Mouse (Mus musculus): ENCODE measurements around the gene Nono. TPM values are rescaled to one million over a fixed set of nuclear protein-coding genes. Genes with fewer than 3 reads are reported as not detected.
"Not testable (repeated sequence)": the region's sequence is repeated elsewhere in the genome, so short reads cannot be mapped to it uniquely, and the experiment has no call there.

The Nono gene
- polyA plus RNA-seq, 1 experiment from 2014 or later, result 117 TPM

GRCm38 (mm10) chrX:101481604-101482350 lies 52.7 kb downstream of the Nono start:
- no peaks in the 10 kb centered on the region for H3K9me3 ChIP-seq (ENCODE audit: low read length)
- H3K27me3 ChIP-seq (replicated peaks; ENCODE audit: insufficient read depth, low read length), result no peaks in the 10 kb centered on the region
- no peak for TF ChIP-seq CTCF (IDR thresholded peaks at IDR 0.05)
- no peak for TF ChIP-seq EP300 (IDR thresholded peaks at IDR 0.05)
- H3K4me2 ChIP-seq (replicated peaks; ENCODE audit: low read depth, low read length), result no peak overlapping the region
- no peak overlapping the region for H3K27ac ChIP-seq (ENCODE audit: low read length)
- H3K4me1 ChIP-seq (ENCODE audit: insufficient read depth, low read depth, low read length), result no peaks in the 10 kb centered on the region
- DNase-seq (ENCODE audit: low spot score) (no peak), ATAC-seq (no peak)
- no peak overlapping the region for H3K9ac ChIP-seq (replicated peaks; ENCODE audit: low read depth)
- no peak overlapping the region for H3K4me3 ChIP-seq (ENCODE audit: low read depth, low read length)
- H3K36me3 ChIP-seq (ENCODE audit: insufficient read depth, low read length), result no peaks in the 10 kb centered on the region
- WGBS, result 83% methylated on average over 6 of the region's 6 CpGs

- not testable (repeated sequence) for H3K27ac ChIP-seq (ENCODE audit: low read length); H3K27me3 ChIP-seq (replicated peaks; ENCODE audit: insufficient read depth, low read length); H3K4me2 ChIP-seq (replicated peaks; ENCODE audit: low read depth, low read length); H3K9me3 ChIP-seq (ENCODE audit: low read length); H3K4me3 ChIP-seq (ENCODE audit: low read depth, low read length); H3K4me1 ChIP-seq (ENCODE audit: insufficient read depth, low read depth, low read length); H3K36me3 ChIP-seq (ENCODE audit: insufficient read depth, low read length); H3K9ac ChIP-seq (replicated peaks; ENCODE audit: low read depth)
- TF ChIP-seq CTCF (IDR thresholded peaks at IDR 0.05), result peak; percentile 85
- DNase-seq (ENCODE audit: low spot score) (peak; percentile 71), ATAC-seq (peak; percentile 43; the same call in 1 of the 2 replicates)
- WGBS, result 23% methylated on average over 10 of the region's 12 CpGs
Observed at GRCm38 (mm10) chrX:101486487-101487152, 57.5 kb downstream of the Nono start.

Other genes starting within 250 kb of the Nono start
- gene Snx12, start 206.8 kb upstream of the Nono start, polyA plus RNA-seq (2015; fragmentation: Nextera tagmentation; extraction: Ambion mirVana), result 30.7 and 35.4 TPM in 2 replicates
- 2.9 and 3.1 TPM in 2 replicates for gene Foxo4, start 174.8 kb upstream of the Nono start, polyA plus RNA-seq (2015; fragmentation: Nextera tagmentation; extraction: Ambion mirVana)
- gene Gm614, start 165.3 kb upstream of the Nono start, polyA plus RNA-seq (2015; fragmentation: Nextera tagmentation; extraction: Ambion mirVana), result 0.25 and 0.27 TPM in 2 replicates
- gene Il2rg, start 161.1 kb upstream of the Nono start, polyA plus RNA-seq (2015; fragmentation: Nextera tagmentation; extraction: Ambion mirVana), result 58.3 and 59.1 TPM in 2 replicates
- gene Gm20489, start 160.3 kb upstream of the Nono start, polyA plus RNA-seq (2015; fragmentation: Nextera tagmentation; extraction: Ambion mirVana), result not detected in 2 replicates
- 19.8 and 20.6 TPM in 2 replicates for gene Med12, start 155.3 kb upstream of the Nono start, polyA plus RNA-seq (2015; fragmentation: Nextera tagmentation; extraction: Ambion mirVana)
- 0.25 and 0.29 TPM in 2 replicates for gene Nlgn3, start 130.2 kb upstream of the Nono start, polyA plus RNA-seq (2015; fragmentation: Nextera tagmentation; extraction: Ambion mirVana)
- 1.6 and 2.0 TPM in 2 replicates for gene Gjb1, start 52.9 kb upstream of the Nono start, polyA plus RNA-seq (2015; fragmentation: Nextera tagmentation; extraction: Ambion mirVana)
- 12.7 and 14.3 TPM in 2 replicates for gene Zmym3, start 8.5 kb upstream of the Nono start, polyA plus RNA-seq (2015; fragmentation: Nextera tagmentation; extraction: Ambion mirVana)
- gene Itgb1bp2, start 19.8 kb downstream of the Nono start, polyA plus RNA-seq (2015; fragmentation: Nextera tagmentation; extraction: Ambion mirVana), result 2.3 and 3.0 TPM in 2 replicates
- gene Taf1, start 103.4 kb downstream of the Nono start, polyA plus RNA-seq (2015; fragmentation: Nextera tagmentation; extraction: Ambion mirVana), result 4.0 and 5.6 TPM in 2 replicates
- 76.6 and 88.2 TPM in 2 replicates for gene Ogt, start 210.7 kb downstream of the Nono start, polyA plus RNA-seq (2015; fragmentation: Nextera tagmentation; extraction: Ambion mirVana)

All from lung, postnatal 0 days (tissue).